Mouse (Mus musculus) gastrocnemius, adult 2 months (tissue): ENCODE data around the gene Gm21972. TPM values are rescaled to one million over a fixed set of nuclear protein-coding genes. Genes with fewer than 3 reads are reported as not detected.

Experiments used
- DNase-seq: peaks from one replicate; pipeline ENCODE4 v3.0.0; 2022
- H3K27ac ChIP-seq: fragments of 200-600 bp; 2 replicates; pipeline ENCODE4 v1.8.1; 2022; ENCODE audit warnings: mild to moderate bottlenecking
- H3K4me3 ChIP-seq: fragments of 200-600 bp; 2 replicates; pipeline ENCODE4 v1.8.1; 2022; ENCODE audit warnings: mild to moderate bottlenecking, moderate library complexity
- CTCF ChIP-seq: fragments of 200-600 bp; IDR thresholded peaks from 2 replicates; pipeline ENCODE4 v1.8.1; 2022; ENCODE audit warnings: antibody characterized with exemption, mild to moderate bottlenecking, moderate library complexity
- intact Hi-C: fragments of 180-260 bp; cut with DNase I; formaldehyde crosslinking; loops from one replicate; pipeline ENCODE4 v1.15.1; 2025
- total RNA-seq, 2 experiments: library from RNA; stranded (reverse); gene quantifications; 2 replicates each; pipeline ENCODE4 v1.2.3; 2021

The Gm21972 gene
- total RNA-seq, 2 experiments from 2014 or later = 0.97 TPM; not detected in 1

DNA sequence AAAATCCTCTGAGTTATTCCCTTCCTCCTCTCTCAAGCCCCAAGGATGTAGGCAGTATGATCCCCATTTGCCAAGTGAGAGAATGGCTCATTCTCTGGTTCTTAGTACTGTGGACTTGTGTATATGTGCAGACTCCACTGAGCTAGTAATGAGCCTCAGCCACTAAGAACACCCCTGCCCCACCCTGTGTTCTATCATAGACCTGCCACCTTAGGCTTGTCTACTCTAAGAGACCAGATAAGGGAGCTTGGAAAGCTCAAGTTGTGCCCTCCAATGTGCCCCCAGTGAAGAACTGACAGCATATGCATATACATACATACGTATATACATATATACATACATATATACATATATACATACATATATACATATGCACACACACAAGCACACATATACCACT is 78.1 kb downstream of the Gm21972 start:
- no peak for DNase-seq
- Histone ChIP-seq H3K4me3 (no peak overlapping the region), H3K27ac (no peak overlapping the region)
- no peak for TF ChIP-seq CTCF
- intact Hi-C loops = no loop called here

Other genes starting within 250 kb of the Gm21972 start
- gene Itm2c, start 239.4 kb upstream of the Gm21972 start, total RNA-seq = 10 to 100 TPM; 22.3 to 23.1 TPM
- under 1 TPM in 1 of 2 experiments, not detected in 1; 0.36 TPM for gene 4933407L21Rik, start 205.2 kb upstream of the Gm21972 start, total RNA-seq
- gene Gpr55, start 172.6 kb upstream of the Gm21972 start, total RNA-seq = not detected
- gene Spata3, start 116.8 kb upstream of the Gm21972 start, total RNA-seq = not detected
- under 1 TPM in 1 of 2 experiments, not detected in 1; 0.10 TPM for gene 2810459M11Rik, start 87.8 kb upstream of the Gm21972 start, total RNA-seq
- gene Psmd1, start 69.2 kb upstream of the Gm21972 start, total RNA-seq = 100 to 1,000 TPM; 111 to 140 TPM
- not detected for gene Htr2b, start 21.7 kb upstream of the Gm21972 start, total RNA-seq
- gene Armc9, start 21.1 kb downstream of the Gm21972 start, total RNA-seq = 1 to 10 TPM; 2.0 to 2.1 TPM
- not detected for gene B3gnt7, start 169.2 kb downstream of the Gm21972 start, total RNA-seq
- 100 to 1,000 TPM; 102 to 105 TPM for gene Ncl, start 225.8 kb downstream of the Gm21972 start, total RNA-seq